Mouse (Mus musculus): Measurements from ENCODE around the gene Mamdc4.

The Mamdc4 gene

DNA sequence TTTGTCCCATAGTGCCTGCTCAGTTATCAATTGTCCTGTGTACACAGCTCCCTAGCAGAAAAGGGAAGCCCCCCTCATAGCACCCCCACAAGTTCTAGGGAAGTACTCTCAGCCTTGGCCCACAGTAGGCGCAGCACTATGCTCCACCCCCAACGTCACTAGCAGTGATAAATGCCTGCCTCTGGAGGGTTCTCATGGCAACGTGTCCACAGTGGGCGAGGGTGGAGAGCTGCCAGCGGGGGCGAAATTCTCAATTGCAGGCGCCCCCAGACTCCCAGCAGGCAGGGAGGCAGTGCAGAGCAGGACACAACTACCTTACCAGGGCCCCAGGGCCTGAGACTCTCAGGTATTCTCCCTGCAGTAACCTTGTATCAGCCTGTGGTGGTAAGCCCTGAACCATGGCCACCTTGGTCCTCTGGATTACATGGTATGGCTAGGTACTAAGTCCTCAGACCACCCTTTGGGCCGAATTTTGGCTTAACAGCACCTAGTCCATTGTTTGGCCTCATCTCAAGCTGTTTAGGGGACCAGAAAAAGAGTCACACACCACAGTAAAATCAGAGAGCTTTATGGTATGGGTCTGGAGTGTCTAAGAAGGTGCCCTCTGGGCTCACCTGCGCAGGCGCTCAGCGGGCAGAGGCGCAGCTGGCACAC lies 7.9 kb upstream of the Mamdc4 start:
- DNase-seq (ENCODE audit: low spot score): no peak

DNA sequence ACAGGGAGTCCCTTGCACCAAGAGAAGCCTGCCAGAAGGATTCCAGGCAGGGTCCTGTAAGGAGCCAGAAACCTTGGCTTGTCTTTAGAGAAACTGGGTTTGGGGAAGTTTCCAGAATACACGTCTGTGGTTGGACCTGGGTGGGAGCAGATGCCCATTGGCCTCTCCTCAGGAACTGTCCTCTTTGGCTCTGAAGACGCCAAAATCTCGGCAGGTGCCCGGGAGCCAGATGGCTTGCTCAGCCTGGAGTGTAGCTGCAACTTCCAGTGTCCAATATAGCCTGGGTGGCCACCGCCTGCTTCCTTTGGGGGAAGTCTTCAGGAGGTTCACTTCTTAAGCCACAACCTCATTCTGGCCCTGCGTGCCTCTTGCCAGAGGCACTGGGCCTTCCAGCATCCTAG lies 7.3 kb upstream of the Mamdc4 start:
- DNase-seq (ENCODE audit: low spot score): no peak

DNA sequence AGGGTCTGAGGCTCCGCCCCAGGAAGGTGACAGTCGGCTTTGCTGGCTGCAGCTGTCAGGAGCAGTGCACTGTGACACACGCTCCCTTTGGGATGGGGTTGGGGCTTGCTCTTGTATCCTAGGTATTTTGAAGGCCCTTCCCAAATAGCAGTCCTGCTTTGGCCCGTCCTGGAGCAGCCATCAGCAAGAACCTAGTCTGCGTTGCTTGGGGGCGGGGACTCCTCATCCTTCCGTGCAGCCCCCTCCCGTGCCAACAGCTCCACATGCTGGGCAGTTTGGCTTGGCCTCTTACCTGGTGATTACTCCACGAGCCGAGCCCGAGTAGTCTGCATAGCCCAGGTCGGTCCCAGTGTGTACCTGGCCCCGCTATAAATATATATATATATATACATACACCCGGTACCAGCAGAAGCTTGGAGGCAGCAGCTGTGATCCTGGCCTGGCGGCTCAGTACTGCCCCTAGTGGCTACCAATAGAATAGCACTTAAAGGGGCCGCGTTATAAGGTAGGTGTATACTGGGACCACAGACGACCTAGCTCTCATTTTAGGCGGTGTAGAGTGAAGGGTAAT lies 6.7 kb upstream of the Mamdc4 start, which contains the start of gene Ajm1:
Gene Ajm1 (minus strand): TSS at position 464 of the 571 bp plus-strand sequence.
- peak; percentile 60 for DNase-seq (ENCODE audit: low spot score)

DNA sequence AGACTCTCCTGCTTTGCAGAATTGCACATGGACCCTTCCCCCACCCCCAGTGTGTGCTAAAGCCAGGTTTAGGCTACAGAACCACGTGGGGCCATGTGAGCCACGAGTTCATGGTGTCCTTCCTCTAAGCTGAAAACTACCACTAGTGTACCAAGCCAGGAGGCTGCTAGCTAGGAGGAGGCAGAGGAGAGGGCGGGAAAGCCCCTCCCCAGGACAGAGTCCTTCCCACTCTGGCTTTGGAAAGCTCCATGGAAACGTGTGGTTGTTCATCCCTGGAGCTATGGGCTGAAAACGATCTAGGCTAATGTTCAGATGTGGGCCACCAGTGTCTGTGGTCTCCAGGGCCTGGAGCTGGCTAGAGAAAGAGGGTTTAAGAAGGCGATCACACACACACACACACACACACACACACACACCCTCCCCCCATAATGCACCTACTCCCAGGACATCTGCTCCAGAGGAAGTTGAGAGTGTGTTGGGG lies 6.0 kb upstream of the Mamdc4 start:
- DNase-seq (ENCODE audit: low spot score): no peak

DNA sequence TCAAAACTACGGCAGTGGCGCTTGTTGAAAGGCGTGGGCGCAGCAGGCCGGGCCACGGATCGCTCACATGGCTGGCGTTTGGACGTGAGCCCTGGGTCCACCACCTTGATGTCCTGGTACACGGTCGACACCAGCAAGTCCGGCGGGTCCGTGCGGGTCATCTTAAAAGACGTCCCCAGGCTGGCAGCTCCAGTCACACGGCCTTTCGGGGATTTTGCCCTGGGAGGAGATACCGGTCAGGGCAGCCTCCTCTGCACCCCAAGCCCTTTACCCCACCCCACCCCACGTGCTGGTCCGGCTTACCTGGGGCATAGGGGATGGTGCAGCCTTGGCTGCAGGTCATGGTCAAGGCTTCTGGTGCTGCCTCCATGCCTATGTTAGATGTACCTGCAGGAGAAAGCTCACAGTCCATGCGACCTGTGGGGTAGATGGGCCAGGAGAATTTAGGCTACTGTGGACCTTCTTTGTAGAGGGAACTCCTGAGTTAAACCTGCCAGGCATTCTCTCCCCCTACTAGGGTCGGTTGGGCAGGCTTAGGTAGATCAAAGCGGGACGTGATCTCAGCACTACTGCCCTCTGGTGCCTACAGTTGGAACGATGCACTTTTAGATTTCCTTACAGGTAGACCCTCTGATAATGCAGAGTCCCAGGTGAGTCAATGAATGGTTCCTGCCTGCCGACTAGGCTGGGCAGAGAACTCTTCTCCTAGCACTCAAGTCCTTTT lies 5.3 kb upstream of the Mamdc4 start:
- no peak for DNase-seq (ENCODE audit: low spot score)

DNA sequence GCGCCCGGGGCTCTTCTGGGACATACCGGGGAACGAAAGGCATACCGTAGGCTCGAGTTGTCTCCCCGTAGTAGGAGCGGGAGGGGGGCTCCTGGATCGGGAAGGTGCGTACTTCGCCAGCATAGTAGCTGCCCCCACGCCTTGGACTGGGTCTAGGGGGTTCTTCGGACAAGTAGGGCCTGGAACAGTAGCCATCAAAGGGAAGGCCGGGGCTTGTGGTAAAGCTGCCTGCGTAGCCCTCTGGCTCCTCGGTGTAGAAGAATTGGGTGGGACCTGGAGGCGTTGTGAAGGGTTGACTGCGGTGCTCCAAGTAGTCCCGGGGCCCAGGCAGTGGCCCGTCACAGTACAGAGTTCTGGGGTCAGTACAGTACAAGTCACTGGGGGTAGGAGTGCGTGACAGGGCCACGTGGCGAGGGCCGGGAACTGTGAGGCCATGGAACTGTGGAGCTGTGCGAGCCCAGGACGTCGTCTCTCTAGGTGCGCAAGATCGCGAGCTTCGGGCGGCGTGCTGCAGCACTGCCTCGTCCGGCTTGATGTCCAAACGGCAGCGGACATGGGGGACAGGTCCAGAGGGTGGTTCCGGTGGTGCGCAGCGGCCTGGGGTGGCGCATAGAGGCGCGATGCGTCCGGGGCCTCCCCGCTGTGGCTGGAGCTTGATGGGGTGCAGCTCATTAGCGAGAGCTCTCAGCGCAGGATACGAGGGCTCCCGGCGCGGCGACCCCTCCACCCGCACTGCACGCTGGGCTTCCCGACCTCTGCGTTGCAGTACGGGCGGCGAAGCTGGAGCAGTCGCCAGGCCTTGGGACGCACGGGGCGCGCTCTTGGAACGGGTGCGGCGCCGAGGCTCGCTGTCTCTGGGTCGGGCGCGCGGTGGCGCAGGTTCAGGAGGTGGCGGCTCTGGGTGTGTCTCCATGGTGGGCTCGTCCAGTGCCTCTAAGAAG lies 4.4 kb upstream of the Mamdc4 start:
- DNase-seq (ENCODE audit: low spot score): no peak

DNA sequence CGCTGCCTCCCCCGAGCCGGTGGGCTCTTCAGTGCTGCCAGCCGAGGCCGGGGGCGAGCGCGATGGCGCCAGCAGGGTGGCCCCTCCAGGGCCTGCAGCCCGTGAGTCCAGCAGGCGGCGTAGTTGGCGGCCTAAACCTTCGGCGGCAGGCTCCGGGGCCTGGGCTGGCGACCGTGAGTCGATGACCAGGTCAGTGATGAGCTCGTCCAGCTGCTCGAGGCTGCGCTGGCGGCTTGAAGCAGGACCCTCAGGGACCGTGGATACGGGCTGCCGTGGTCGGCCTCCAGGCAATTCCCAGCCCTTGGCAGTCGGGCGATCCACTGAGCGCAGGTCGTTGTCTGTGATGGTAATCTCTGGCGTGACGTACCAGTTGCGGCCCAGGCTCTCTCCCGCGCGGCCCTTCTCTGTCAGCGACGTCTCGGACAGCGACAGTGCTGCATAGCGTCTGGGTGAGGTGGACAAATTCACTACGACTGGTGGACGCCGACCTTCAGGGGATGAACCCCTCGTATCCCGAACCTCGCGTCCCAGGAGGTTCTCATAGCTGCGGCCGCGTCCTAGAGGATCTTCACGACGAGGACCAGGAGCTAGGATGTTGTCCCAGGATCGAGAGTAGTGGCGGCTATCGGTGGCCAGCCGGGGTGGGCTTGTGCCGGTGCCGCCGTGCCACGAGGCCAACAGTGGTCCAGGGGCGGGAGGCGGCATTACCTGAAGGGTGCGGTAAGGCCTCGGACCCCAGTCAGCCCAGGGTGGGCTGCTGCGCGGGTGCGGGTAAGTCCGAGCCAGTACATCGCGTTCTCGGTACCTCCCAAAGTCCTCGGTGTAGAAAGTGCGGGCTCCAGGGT lies 3.5 kb upstream of the Mamdc4 start:
- no peak for DNase-seq (ENCODE audit: low spot score)

DNA sequence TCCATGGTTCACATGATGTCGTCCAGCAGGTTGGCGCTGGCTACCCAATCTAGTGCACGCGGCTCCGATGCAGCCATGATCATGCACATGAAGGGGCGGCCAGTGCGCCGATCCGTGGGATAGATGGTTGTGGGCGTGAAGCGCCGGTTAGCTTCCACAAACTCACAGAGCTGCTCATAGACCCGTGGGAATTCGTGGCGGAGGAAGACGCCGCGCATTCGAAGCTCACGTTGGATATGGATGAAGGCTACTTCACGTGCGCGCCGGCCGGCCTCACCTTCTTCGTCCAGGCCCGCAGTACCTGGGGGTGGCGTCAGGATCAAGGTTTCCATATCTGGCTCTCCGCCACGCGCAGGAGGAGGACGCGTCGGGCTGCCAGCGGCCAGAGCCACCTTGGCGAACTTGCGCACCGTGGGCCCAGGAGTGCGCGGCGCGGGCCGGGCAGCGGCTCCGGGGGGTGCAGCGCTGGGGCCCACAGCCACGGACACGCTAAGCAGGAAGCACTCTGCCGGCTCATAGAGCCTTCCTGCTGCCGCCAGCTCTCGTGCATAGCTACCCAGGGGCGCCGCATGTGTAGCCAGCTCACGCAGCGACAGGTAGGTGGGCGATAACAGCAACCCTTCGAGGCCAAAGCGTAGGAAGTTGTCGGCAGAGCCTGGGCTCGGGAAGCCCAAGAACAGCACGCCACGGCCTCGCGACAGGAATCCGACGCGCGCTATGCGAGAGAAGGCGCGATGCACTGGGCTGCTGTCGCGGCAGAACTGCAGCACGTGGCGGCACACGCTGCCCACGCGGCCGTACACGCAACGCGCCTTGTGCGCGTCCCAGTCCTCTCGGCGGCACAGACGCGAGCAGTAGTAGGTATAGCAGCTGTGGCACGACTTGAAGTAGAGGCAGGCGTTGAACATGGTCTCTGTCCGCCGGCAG lies 2.6 kb upstream of the Mamdc4 start:
- no peak for DNase-seq (ENCODE audit: low spot score)

DNA sequence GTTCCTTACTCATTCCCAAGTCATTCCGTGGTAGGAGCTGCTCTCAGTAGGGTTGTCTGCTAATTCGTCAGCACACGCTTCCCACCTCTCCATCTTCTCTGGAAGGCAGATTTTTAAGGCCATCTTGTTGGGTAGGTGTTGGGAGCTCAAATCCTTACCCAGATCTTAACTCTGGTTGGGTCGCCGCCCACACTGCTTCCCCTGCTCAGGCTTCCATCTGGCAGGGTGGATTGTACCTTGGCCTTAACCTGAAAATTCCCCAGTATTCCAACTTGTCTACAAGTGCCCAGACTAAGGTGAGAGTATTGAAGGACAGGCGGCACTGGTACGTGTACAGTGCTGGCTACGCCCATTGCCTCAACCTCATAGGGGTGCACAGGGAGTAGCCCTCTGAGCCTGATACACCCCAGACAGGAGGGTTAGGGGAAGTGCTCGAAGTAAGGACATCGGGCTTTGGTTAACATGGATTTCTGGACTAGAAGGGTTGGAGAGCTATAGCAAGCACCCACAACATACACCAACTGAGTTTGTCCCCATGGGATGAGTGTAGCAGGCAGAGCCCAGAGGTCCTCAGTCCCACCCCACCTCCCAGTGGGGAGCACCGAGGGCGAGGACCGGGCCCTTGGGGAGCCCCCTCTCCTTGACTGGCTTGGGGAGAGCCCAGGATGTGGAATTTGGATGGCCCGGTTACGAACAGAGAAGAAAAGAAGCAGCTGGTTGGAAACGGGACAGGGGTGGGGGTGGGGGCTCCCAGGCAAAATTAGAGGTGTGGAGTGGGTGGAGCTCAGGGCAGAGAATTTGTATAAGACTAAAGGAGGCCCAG lies 1.6 kb upstream of the Mamdc4 start:
- no peak for DNase-seq (ENCODE audit: low spot score)

DNA sequence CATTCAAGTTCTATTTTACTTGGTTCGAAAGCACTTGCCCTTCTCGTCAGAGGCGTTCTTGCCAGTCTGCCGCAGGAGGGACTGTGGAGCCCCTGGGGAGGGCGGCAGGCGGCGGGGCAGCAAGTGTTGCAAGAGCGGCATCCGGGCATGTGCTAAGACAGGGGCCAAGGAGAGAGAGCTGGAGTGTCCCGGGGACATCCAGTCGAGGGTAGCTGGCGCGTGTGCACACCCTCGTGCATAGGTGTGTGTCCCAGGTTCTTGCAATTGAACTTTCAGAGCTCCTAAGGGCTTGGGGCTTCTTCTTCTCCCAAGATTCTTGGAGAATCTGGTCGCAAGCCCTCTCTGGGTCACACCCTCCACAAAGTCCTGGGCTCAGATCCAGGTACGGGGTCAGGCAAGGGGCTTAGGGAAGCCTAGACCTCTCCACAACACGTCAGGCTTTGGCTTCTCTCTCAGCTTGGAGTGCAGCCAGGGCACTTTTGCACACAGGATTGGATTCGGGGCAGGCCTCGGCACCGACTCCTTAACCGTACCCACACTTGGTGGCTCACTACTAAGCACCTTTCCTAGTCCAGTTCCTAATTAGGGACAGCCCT lies 885 bp upstream of the Mamdc4 start:
- peak; percentile 73 for DNase-seq (ENCODE audit: low spot score)

DNA sequence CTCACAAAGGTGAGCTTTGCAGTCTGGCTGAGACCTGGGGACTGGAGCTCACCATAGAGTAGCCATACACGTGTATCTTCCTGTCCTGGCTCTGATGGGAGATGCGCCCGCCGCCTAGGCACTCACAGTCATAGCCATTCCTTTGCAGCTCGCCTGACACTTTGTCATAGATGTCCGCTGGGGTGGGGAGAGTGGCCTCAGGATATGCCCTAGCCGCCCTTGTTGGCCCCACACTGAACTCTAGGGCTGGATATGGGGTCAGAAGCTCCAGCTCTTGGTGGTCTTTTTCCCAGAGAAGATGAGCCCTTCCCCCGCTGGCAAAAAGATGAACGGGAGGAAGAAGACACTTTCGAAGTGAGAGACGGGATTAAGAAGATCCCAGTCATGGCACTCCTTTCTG lies 509 bp downstream of the Mamdc4 start:
- DNase-seq (ENCODE audit: low spot score): no peak

DNA sequence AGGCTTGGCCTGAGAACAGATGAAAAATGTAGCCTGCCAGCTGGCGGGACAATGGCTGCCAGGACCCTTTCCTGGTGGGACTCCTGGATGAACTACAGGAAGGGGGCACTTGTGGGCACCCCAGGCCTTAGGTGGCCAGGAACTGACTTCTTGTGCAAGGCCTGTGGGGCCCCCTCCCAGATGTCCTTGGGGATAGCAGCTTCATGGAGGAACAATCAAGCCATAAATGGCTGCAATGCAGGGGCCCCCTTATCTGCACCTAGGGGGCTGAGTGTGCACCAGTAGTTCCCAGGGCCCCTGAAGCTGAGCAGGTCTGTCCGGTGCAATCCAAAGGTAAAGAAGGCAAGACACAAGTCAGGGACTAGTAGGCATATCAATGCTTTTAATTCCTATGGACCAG lies 1.6 kb downstream of the Mamdc4 start:
- no peak for DNase-seq (ENCODE audit: low spot score)

DNA sequence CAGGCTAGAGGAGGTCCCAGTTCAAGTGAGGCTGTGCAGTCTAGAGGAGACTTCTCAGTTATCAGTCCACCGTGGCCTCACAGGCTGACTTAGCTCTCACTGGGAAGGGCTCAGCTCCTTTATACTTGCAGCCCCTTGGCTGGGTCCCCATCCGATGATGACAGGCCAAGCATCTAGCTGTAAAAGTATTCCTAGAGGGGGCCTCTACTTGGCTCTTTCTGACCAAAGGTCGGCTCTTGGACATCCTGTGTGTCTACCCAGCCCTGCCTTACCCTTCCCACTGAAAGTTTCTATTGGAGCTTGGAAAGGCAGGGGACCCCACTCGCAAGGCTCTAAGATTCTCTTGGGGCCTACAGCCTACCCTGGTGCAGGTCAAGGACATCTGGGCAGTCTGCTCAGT lies 3.4 kb downstream of the Mamdc4 start:
- DNase-seq (ENCODE audit: low spot score): no peak

DNA sequence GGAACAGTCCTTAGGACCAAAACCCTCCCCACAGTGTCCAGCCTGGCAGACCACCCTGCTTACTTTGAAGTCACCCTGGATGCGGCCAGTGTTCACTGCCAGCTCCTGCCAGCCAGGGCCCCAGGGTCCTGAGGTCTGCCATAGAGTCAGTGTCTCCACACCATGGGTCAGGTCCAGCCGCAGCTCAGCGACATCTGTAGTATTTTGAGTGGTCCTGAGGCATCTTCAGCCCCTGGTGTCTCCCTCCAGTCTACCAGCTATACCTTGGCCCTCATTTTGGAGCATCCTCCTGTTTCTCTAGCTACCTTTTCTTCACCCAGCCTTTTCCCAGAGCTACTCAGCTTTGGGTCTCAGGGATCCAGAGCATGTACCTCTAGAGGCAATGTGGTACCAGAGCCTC lies 5.3 kb downstream of the Mamdc4 start:
- DNase-seq (ENCODE audit: low spot score): no peak

DNA sequence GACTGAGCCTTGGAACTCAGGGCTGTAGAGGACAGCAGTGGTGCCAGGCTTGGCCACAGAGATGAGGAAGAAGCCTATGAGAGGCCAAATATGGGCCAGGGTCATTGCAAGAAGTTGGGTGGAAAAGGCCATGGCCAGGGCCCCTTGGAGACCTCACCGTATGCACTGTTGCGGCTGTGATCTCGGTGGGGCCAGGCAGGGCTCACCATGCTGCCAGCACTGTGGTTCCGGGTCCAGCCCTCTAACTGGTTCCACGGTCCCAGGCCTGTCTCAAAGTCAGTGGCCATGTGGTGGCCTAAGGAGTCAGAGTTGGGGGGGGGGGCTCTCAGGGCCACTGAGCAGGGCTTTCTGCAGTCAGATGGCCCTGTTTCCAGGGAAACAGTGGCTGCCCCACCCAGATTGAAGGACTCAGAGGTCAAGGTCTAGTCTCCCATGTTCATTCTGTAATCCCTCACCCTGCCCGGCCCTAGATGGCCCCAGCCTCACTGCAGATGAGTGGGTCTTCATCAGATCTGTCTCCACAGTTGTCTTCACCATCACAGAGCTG lies 6.1 kb downstream of the Mamdc4 start:
- no peak for DNase-seq (ENCODE audit: low spot score)

DNA sequence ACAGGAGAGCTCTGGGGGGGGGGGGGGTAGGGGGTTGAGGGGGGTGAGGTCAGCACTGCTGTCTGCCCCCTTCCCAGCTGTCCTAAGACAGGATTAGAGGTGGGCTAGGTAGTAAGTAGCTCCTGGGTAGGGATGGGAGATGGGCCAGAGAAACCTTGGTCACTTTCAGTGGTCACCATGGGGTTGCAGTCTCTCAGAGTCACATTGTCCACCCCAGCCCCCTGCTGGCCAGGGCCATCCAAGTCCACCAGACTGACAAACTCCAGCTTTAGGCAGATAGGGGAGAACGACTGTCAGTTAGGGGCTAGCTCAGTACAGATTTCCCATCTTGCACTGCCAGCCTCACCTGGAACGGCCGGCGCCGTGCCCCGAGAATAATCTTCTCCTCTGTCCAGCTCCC lies 8.1 kb downstream of the Mamdc4 start:
- DNase-seq (ENCODE audit: low spot score): no peak

DNA sequence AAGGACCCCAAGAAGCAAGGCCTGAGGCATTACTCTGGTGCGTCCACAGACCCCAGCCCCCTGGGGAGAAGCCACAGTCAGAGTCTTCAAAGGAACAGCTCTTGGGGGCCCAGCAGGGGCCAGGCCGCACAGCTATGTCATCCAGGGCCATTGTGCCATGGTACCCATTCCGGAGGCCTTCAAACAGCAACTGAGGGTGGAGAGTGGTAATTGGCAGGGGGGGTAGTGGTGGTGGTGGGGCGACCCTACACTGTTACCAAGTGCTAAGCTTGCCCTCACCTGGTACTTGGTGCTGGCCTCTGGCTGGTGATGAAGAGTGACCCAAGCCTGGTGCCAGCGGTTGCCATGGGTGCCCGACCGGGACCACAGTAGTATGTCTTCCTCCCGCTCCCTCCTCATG lies 8.9 kb downstream of the Mamdc4 start:
- no peak for DNase-seq (ENCODE audit: low spot score)

DNA sequence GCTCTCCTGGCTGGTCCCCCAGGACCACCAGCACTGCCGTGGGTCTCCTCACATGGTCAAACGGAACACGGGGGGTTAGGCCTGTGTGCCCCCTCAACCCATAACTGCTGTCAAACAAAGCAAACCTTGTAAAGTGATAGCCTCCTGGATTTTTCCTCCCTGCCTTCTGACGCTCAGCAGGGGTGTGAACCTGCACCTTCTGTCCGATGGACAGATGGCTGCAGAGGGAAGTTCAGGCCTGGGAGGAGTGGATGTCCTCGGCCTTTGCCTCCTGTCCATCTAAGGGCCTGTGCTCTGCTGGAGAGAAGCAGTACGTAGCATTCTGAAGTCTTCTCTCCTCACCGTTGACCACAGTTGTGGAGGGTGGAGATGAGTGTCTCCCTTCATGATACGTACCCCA lies 12.7 kb downstream of the Mamdc4 start:
- no peak for DNase-seq (ENCODE audit: low spot score)

DNA sequence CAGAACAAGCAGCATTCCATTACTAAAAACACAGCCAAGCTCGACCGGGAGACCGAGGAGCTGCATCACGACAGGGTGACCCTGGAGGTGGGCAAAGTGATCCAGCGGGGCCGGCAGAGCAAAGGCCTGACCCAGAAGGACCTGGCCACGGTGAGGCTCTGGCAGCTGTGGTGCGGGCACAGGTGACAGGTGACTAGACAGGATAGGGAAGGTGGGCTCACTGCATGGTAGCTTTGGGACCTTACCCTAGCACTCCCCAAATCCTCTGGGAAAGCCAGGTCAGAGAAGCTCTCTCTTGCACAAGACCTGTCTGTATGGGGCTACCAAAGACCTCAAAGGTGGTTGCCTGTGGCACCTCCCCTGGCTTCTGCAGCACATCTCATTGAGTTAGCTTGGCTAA lies 14.1 kb downstream of the Mamdc4 start:
- DNase-seq (ENCODE audit: low spot score): no peak

Measured in adipocyte (in vitro differentiated cells).